Mouse (Mus musculus) c-Kit-positive CD71-negative TER-119-negative erythroid progenitor cells, embryonic 14.5 days (primary cell): Measurements from ENCODE around the gene Riok1.

ENCODE experiments used
- DNase-seq: peaks from one replicate; pipeline ENCODE4 v3.0.0-alpha.2; 2013; ENCODE audit warnings: low read depth

Riok1 gene

GRCm38 (mm10) chr13:38064854-38065663, 28.3 kb downstream of the Riok1 start:
- DNase-seq: peak; percentile 64

DNA sequence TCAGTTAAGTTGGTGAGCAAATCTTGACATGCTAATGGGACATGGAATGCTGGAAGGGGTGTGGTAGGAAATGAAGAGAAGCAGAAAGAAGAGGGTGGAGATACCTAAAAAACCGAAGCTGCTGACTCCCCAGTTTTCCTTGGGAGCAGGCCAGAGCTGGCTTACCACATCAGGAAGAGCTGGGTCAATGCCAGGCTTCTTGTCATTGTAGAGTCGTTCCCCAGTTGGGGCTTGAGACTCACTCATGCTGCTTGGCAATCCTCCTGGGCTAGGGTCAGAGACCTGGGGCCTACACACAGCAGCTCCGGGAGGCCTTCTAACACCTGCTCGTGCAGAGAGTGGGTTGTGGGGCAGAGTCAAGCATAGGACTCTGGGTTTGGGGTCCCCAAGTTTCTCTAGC, 34.1 kb downstream of the Riok1 start:
- no peak for DNase-seq

GRCm38 (mm10) chr13:38073374-38074307, 36.8 kb downstream of the Riok1 start:
- no peak for DNase-seq

GRCm38 (mm10) chr13:38074404-38074803, 37.6 kb downstream of the Riok1 start:
- DNase-seq: no peak

GRCm38 (mm10) chr13:38077113-38077512, 40.3 kb downstream of the Riok1 start:
- no peak for DNase-seq

DNA sequence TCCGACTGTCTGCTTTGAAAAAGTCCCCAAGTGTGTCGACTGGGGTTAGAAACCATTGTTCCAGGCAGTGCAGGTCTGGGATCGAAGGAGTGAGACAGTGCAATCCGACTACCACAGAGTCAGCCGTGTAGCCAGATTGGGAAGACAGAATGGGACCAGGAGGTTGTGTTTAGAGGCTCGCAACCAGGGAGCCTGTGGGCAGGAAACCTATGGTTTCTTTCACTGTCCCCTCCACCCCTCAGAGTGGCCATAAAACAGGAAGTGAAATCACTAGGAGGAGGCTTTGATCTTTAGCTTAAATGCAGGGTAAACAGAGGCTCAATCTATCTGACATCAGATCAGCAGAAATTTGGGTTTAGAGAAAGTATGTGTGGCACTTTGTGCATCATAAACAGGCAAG, 42.0 kb downstream of the Riok1 start:
- no peak for DNase-seq

DNA sequence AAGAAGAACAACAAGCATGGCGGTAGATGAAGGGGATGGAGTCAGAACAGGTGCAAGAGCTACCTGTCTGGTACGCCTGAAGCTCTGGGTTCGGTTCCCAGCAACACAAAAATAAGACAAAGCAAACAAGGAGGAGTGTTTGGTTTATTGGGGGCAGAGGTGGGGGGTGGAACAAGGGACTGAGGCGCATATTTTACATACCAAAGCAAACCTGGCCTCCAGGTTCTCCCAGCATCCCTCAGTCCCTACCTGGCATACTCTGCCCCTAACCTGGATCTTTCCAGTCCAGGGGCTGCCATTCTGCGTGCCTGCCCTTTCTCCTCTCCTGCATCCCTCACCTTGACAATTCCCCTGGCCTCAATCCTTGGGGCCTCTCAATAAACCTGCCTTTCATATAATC, 42.6 kb downstream of the Riok1 start:
- no peak for DNase-seq

GRCm38 (mm10) chr13:38080014-38080413, 43.2 kb downstream of the Riok1 start:
- DNase-seq: no peak

- no peak for DNase-seq
Measured at GRCm38 (mm10) chr13:38080725-38081124, 43.9 kb downstream of the Riok1 start.

DNA sequence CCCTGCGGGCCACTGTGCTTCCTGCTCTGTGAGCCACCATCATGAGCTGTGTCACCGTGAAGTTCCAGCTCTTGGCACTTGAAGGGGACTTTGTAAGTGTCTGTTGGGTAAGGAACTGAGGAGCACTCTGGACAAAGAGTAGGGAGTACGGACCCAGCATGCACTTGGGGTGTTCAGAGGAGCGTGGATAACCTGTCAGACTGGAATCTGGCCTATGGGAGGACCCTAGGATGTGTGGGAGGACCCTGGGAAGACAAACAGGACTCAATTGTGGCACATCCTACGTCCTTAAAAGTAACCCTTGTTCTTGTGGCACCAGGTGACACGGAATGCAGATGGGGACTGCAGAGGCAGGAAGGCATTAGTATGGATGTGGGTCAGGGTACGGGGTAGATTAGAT, 44.4 kb downstream of the Riok1 start:
- no peak for DNase-seq

- DNase-seq: no peak
Measured at GRCm38 (mm10) chr13:38086711-38087110, 49.9 kb downstream of the Riok1 start.

- no peak for DNase-seq
Measured at GRCm38 (mm10) chr13:38088008-38088407, 51.2 kb downstream of the Riok1 start.

- DNase-seq: no peak
Measured at GRCm38 (mm10) chr13:38089449-38089848, 52.7 kb downstream of the Riok1 start.

DNA sequence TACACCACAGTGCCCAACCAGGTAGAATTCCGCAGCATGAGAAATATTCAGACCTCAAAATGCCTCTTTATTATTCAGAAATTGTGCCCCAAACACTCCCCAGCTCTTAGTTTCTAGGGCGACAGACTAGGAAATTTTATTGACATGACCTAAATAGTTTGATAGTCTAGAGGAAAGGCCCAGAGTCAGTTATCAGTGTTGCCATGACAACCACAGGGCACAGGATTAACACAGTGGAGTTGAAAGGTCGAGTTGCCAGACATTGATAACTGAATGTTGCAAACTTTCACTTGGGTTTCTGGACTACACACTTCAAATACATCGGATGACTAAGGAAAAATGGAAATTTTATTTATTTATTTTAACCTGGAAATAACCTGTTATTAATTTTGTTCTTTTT, 53.1 kb downstream of the Riok1 start:
- DNase-seq: no peak

GRCm38 (mm10) chr13:38096207-38096606, 59.4 kb downstream of the Riok1 start:
- no peak for DNase-seq

DNA sequence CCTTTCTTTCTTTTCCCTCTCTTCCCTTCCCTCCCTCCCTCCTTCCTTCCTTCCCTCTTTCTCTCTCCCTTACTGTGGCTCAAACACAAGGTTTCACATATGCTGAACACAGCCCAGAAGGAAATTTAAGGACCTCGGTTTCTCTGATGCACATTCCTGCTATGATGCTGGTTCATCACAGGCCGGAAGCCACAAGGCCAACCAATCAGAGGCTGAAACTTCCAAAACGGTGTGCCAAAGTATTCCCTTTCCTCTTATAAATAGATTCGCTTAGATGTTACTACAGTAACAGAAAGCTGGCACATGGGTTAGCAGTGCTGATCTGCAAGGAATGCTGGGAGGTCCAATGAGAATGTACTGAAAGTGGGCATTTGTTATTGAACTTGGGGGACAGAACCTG, 66.6 kb downstream of the Riok1 start:
- no peak for DNase-seq

GRCm38 (mm10) chr13:38104501-38104900, 67.7 kb downstream of the Riok1 start:
- DNase-seq: no peak

- DNase-seq: no peak
Measured at GRCm38 (mm10) chr13:38109081-38109480, 72.3 kb downstream of the Riok1 start.
